Mouse (Mus musculus) heart, postnatal 0 days (tissue): Measurements from ENCODE around the gene Wdr41. TPM values are rescaled to one million over a fixed set of nuclear protein-coding genes. Genes with fewer than 3 reads are reported as not detected.

ENCODE experiments used
- ATAC-seq: fragments of 200-750 bp; cut with Nextera tagmentation; 2 replicates; pipeline ENCODE4 v1.8.0; 2017; ENCODE audit warnings: low read depth, moderate number of reproducible peaks, moderate library complexity; ENCODE audit not compliant: insufficient read depth
- DNase-seq: peaks from one replicate; pipeline ENCODE4 v3.0.0-alpha.2; 2016; ENCODE audit warnings: low spot score
- H3K27ac ChIP-seq: fragments of 300-500 bp; sonication (generic); 2 replicates; pipeline ENCODE4 v1.5.1; 2014; ENCODE audit warnings: low read depth, mild to moderate bottlenecking
- H3K27me3 ChIP-seq: fragments of 300-500 bp; sonication (generic); 2 replicates; pipeline ENCODE4 v1.6.1; 2014; ENCODE audit warnings: low read length, mixed read lengths; ENCODE audit not compliant: control insufficient read depth, insufficient read depth
- H3K36me3 ChIP-seq: fragments of 300-500 bp; sonication (generic); replicated peaks from 2 replicates; pipeline ENCODE4 v1.6.1; 2014; ENCODE audit warnings: low read length, mixed read lengths; ENCODE audit not compliant: control insufficient read depth, insufficient read depth
- H3K4me1 ChIP-seq: fragments of 300-500 bp; sonication (generic); 2 replicates; pipeline ENCODE4 v1.6.1; 2014; ENCODE audit warnings: antibody characterized with exemption; ENCODE audit not compliant: control insufficient read depth, insufficient read depth
- H3K4me2 ChIP-seq: fragments of 300-500 bp; sonication (generic); 2 replicates; pipeline ENCODE4 v1.6.1; 2014; ENCODE audit warnings: low read depth, mild to moderate bottlenecking, low read length, moderate library complexity
- H3K4me3 ChIP-seq: fragments of 300-500 bp; sonication (generic); 2 replicates; pipeline ENCODE4 v1.5.1; 2014; ENCODE audit warnings: low read depth, low read length
- H3K9ac ChIP-seq: fragments of 300-500 bp; sonication (generic); replicated peaks from 2 replicates; pipeline ENCODE4 v1.6.1; 2014; ENCODE audit warnings: low read depth, low read length, mixed read lengths
- H3K9me3 ChIP-seq: fragments of 300-500 bp; sonication (generic); replicated peaks from 2 replicates; pipeline ENCODE4 v1.6.1; 2016; ENCODE audit warnings: low read length; ENCODE audit not compliant: control insufficient read depth
- CTCF ChIP-seq: IDR thresholded peaks from 2 replicates; pipeline ENCODE4 v1.5.1; 2016; ENCODE audit warnings: antibody characterized with exemption, control low read depth, low read depth
- EP300 ChIP-seq: IDR thresholded peaks from 2 replicates; pipeline ENCODE4 v1.6.1; 2016; ENCODE audit warnings: antibody characterized with exemption, low read depth
- WGBS: fragments of 180-500 bp; shearing (Covaris S2); extraction: QIAGEN DNeasy Blood & Tissue Kit; methylation state at CpG from one replicate; pipeline ENCODE4 v1.1.7; 2014; 5-methylcytosine and 5-hydroxymethylcytosine counted together
- polyA plus RNA-seq: library from polyadenylated mRNA; unstranded; fragments of >200 nt; fragmentation: Nextera tagmentation; extraction: Ambion mirVana; gene quantifications from 2 replicates; pipeline ENCODE4 v1.2.1, GENCODE M21; 2015
- total RNA-seq: library from RNA; depleted of rRNA; stranded (reverse); fragments of >200 nt; gene quantifications from 2 replicates; pipeline ENCODE4 v1.2.3, GENCODE M21; 2014; ENCODE audit warnings: low replicate concordance

Gene Wdr41
- total and polyA plus RNA-seq, 2 experiments from 2014 or later, result 20.4 to 22.2 TPM

DNA sequence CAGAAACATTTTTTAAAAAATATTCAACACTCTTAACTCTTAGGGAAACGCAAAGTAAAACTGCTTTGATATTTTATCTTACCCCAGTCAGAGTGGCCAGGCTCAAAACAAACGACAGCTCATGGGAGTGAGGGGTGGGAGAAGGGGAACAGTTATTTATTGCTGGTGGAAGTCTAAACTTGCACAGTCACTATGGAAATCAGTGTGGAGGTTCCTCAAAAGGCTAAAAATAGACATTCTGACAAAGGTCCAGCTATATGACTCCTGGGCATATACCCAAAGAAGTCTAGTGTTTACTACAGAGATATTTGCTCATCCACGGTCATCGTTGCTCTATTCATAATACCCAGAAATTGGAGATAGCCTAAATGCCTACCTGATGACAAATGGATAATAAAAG is 62.1 kb downstream of the Wdr41 start:
- H3K4me2 ChIP-seq, result no peak overlapping the region
- no peak overlapping the region for H3K4me3 ChIP-seq
- H3K36me3 ChIP-seq, result no peaks in the 10 kb centered on the region
- no peaks in the 10 kb centered on the region for H3K4me1 ChIP-seq
- ATAC-seq, result no peak
- TF ChIP-seq EP300, result no peak
- WGBS, result 26% methylated on average over 4 of the region's 4 CpGs
- H3K27ac ChIP-seq, result no peak overlapping the region
- H3K9ac ChIP-seq, result no peak overlapping the region
- DNase-seq, result peak; percentile 16
- H3K27me3 ChIP-seq, result no peaks in the 10 kb centered on the region
- no peaks in the 10 kb centered on the region for H3K9me3 ChIP-seq

DNA sequence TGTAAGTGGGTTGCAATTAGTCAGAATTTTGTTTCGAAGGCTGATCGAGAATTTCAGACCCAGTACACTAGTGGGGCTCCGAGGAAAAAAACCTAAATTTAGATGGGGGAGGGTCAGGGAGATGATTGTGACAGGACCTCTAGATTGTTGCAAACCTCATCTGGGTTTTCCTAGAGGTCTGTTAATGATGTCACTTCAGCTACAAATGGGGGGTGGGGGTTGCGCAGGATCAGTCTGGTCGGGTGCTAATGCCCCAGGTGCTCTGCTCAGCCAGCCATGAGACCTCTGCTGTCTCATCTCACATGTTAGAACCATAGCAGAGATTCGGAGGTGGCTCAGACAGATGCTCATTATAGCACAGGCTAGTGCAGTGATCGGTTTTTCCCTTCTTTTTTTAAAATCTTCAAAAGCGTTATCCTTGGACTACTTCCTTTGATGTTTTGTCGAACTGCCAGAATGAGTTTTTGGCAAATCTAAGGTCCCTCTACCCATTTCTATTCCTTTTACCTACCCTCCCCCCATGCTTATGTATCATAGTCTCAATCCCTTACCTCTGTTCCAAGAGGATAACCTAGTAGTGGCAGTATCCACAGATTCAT is 64.1 kb downstream of the Wdr41 start:
- Histone ChIP-seq H3K27ac (no peak overlapping the region), H3K9me3 (no peaks in the 10 kb centered on the region), H3K36me3 (no peaks in the 10 kb centered on the region), H3K4me2 (no peak overlapping the region), H3K4me1 (no peaks in the 10 kb centered on the region), H3K27me3 (no peaks in the 10 kb centered on the region), H3K4me3 (no peak overlapping the region), H3K9ac (no peak overlapping the region)
- TF ChIP-seq CTCF (no peak), EP300 (no peak)
- no peak for DNase-seq
- no peak for ATAC-seq
- WGBS, result 77% methylated on average over 9 of the region's 9 CpGs

DNA sequence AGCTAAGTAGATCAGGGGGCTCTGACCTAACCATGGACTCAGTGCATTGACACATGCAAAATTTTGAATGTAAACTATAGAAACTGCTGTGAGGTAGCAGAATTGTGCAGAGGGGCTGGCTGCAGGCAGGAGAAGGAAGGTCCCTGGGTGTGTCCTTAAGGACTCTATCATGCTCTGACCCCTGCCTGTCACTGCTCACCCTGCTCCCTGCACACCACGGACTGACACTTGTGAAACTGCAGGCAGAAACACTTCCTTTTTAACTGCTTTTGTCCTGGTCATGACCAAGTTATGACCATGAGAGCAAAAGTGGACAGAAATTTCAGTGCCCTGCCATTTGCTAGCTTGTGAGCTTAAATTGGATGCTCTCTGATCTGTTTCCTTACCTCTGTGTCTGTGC is 68.0 kb downstream of the Wdr41 start:
- DNase-seq (no peak), ATAC-seq (no peak)
- H3K4me1 ChIP-seq, result no peaks in the 10 kb centered on the region
- no peak overlapping the region for H3K4me2 ChIP-seq
- no peak for TF ChIP-seq EP300
- TF ChIP-seq CTCF, result no peak
- H3K36me3 ChIP-seq, result no peaks in the 10 kb centered on the region
- no peak overlapping the region for H3K9ac ChIP-seq
- 30% methylated on average over 1 of the region's 1 CpGs for WGBS
- no peaks in the 10 kb centered on the region for H3K9me3 ChIP-seq
- no peak overlapping the region for H3K27ac ChIP-seq
- no peaks in the 10 kb centered on the region for H3K27me3 ChIP-seq
- no peak overlapping the region for H3K4me3 ChIP-seq

DNA sequence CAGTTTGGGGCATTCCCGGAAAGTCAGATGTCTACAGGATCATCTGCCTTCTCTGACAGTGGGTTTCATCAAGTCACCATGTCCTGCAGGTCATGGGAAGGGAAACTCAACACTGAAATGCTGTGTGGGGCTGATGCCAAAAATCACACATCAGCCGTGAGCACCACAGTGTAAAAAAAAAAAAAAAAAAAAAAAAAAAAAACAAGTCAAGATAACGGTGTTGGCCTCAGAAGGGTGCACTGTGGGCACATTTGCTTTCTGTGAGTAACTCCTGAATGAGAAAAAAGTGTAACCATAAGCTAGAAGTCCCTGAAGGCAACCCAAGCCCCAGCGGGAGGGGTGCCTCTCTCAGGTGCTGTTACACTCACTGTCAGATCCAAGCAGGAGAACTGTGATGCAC is 74.3 kb downstream of the Wdr41 start:
- H3K36me3 ChIP-seq, result no peaks in the 10 kb centered on the region

DNA sequence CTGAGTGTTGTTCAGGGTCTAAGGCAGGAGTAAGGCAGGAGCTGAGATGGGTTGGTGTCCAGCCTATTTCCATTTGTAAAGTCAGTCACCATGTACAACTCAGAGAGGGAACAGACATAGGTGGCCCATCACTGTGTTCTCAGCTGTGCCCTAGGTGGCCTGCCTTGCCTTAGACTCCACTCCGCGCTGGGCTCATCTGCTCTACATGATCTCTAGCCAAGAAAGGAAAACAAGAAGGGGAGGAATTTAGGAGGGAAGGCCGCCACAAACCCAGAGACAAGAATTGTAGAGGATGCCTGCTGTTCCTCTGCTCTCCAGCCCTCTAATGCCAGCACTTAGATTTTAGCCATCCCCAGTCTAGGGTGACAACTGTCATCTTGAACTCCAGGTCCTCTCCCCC is 76.3 kb downstream of the Wdr41 start:
- H3K9me3 ChIP-seq, result no peaks in the 10 kb centered on the region
- H3K27me3 ChIP-seq, result no peaks in the 10 kb centered on the region
- ATAC-seq (no peak), DNase-seq (no peak)
- H3K4me2 ChIP-seq, result no peak overlapping the region
- H3K4me3 ChIP-seq, result no peak overlapping the region
- 83% methylated on average over 3 of the region's 3 CpGs for WGBS
- no peaks in the 10 kb centered on the region for H3K4me1 ChIP-seq
- no peak overlapping the region for H3K9ac ChIP-seq
- no peaks in the 10 kb centered on the region for H3K36me3 ChIP-seq
- TF ChIP-seq EP300 (no peak), CTCF (no peak)
- no peak overlapping the region for H3K27ac ChIP-seq

More for the DNA sequence above, 74.3 kb downstream of the Wdr41 start:
- Histone ChIP-seq H3K4me2 (no peak overlapping the region), H3K9ac (no peak overlapping the region), H3K27ac (no peak overlapping the region), H3K4me1 (no peaks in the 10 kb centered on the region), H3K4me3 (no peak overlapping the region), H3K27me3 (no peaks in the 10 kb centered on the region), H3K9me3 (no peaks in the 10 kb centered on the region)
- no peak for ATAC-seq
- TF ChIP-seq EP300 (no peak), CTCF (no peak)
- DNase-seq, result no peak
- 47% methylated on average over 4 of the region's 4 CpGs for WGBS

DNA sequence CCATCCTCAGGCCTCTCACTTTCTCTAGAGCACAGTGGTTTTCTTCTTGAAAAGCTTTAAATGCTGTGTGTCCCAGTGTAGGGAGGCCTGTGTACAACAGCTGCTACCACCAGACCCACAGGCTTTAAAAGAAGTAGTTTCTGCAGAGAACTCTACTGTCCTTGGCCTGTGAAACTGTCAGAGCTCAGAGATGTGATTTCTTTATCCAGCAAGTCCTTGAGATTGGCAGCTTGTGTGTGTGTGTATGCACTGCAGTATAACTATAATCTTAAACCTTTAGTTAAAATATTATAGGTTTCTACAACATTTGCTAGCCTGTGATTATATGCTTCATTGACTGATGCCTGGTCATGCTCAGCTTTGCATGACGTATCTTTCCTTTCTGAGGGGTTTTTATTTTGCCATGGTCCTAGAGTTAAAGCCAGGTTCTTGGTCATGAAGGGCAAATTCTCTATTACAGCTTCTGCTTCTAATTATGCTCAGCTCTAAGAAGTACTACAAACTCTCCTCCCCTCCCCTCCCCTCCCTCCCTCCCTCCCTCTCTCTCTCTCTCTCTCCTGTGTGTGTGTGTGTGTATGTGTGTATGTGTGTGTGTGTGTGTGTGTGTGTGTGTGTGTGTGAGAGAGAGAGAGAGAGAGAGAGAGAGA is 79.7 kb downstream of the Wdr41 start:
- TF ChIP-seq CTCF (no peak), EP300 (no peak)
- Histone ChIP-seq H3K27me3 (no peaks in the 10 kb centered on the region), H3K4me3 (no peak overlapping the region), H3K4me1 (no peaks in the 10 kb centered on the region), H3K4me2 (no peak overlapping the region), H3K27ac (no peak overlapping the region), H3K9ac (no peak overlapping the region), H3K9me3 (no peaks in the 10 kb centered on the region), H3K36me3 (no peaks in the 10 kb centered on the region)
- 83% methylated on average over 1 of the region's 1 CpGs for WGBS
- no peak for ATAC-seq
- DNase-seq, result no peak
